Mouse (Mus musculus): ENCODE measurements at regions not wholly inside any gene's neighbourhood (a gene's known extent, or its start where the extent isn't known, plus 50 kb on each side); places are given as distances from the start of the nearest gene placed in this dataset.
"Not testable (repeated sequence)": the region's sequence is repeated elsewhere in the genome, so short reads cannot be mapped to it uniquely, and the experiment has no call there.

DNA sequence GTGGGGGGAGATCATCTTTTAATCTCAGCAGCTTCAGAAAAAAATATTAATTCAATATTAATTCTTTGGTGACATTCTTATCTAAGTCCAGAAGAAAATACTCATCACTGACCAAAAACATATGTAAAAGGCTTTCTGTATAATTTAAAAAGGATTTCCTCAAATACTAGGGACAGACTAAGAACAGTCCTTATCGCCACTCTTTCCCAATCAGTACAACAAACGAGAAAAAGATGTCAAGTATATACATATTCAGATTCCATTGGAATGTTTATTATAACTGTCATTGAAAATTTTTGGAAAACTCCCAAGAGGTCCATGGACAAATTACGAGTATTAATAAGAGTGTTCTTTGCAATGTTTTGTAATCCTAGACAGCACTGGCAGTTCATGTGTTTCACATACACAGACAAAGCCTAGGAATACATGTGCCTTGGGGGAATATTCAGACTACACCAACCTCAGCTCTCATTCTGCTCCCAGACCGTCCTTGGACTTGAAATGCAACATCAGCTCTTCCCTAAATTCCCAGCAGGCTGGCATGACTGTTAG, 270.4 kb upstream of the Dcbld2 start:
- no peak for DNase-seq (ENCODE audit: low read depth, low spot score)

DNA sequence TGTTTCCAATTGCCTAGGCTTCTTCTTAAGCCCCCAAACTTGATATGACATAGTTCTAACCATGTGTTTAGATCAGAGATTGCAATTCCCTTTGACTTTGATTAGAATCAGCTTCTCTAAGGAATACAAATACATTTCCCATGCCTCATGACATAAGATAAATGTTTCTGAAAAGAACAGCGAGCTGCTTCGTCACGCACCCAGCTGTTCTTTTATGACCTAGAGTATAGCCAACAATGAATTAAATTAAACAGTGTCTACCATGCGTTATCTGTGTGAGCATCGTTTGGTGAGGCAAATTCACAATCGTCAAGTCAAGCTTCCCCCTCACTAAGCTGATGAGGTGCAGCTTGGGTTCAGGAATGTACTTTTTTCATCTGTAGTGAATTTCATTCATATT, 261.8 kb upstream of the Dcbld2 start:
- DNase-seq (ENCODE audit: low read depth, low spot score) = no peak

DNA sequence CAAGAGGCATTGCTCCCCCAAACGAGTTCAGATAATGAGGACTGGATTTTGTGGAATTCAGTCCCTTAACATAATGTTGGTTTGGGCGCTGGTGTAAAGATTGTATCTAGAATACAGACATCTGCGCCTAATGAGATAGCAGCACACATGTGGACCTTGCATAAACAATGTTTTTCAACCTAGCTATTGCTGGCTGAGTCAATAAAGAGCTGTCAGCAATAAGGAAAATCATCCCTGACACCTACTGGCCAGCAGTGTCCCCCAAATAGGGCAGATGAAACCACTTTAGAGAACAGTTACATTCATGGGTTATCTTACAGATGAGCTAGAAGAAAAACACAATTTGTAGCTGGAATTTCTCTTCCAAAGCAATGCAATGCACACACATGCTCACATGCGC, 252.7 kb upstream of the Dcbld2 start:
- DNase-seq (ENCODE audit: low read depth, low spot score) = peak; percentile 27

DNA sequence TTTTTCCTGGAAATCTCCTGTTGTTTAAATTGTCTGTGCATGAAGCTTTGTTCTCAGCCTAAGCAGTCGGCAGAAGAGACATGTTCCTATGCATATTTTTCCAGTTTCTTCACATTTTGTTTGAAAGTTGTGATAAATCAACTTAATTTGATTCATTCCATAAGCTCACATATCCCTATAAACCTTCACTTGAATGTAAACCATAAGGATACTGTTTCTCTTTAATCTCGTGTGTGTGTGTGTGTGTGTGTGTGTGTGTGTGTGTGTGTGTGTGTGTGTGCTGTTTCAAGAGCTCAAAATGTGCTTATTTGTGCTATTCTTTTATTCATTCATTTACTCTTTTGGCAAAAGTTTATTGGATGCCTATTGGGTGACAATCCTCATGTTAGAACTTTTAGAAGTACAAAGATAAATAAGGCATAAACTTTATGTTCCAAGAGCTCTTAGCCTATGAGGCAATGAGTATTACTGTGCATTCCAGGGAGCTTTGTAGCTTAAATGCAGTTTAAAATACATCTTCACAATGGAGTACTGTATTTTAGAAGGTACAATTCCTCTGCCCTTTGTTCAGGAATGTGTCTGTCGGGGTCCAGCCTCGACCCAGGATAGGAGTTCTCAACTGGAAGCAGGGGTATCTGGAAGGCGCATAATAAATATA, 229.4 kb upstream of the Dcbld2 start:
- DNase-seq (ENCODE audit: low read depth, low spot score) = no peak

DNA sequence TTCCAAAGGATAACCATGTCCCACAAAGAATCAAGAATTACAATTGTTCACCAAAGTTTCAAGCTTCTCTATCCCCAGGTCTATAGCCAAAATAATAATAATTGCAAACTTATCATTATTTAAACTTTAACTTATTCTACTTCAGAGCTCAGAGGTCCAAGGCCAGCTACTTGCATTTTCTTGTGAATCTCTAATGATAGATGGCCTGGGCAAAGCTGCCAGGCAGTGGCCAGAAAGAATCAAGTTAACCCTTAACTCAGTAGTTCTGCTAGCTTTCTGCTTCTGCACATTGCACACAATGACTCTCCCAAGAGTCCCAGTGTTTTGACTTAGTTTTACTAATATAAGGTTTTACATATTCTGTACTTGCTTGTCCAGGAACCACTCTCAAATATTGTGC, 228.3 kb upstream of the Dcbld2 start:
- not testable (repeated sequence) for DNase-seq (ENCODE audit: low read depth, low spot score)

DNA sequence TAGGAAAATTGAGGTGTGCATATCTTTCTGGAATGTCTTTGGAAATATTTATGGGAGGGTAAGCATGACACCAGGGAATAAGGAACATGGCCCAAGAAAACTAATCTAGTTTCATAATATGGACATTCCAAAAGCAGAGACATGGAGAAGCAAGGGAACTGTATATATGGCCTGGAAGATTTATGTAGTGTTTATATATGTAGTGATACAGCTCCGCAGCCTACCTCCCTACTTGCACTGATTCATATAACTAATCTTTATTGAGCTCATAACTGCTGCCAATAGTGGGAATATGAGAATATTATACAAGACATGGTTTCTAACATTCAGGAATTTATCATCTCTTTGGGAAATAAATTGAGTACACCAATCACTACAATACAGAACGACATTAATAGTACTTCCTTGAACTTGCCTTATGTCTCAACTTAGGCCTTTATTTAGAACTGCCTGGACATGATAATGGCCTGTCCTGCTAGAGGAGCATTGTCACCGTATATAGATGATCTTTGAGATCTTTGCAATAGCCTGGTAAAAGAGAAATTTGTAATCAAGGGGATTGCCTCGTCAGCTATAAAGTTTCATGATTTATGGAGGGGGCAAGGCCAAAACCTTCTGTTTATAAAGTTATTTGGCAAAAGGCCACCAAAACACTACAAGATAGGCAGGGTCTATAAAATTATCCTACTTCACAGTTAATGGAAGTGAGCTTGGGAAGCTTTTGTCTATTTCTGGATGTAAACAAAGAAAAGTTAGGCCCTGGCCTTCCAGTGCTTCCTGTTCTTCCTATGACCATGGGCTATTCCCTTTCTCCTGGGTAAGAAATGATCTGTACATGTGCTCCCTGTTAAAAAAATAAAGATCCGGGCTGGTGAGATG, 213.4 kb upstream of the Dcbld2 start:
- no peak for DNase-seq (ENCODE audit: low read depth, low spot score)

DNA sequence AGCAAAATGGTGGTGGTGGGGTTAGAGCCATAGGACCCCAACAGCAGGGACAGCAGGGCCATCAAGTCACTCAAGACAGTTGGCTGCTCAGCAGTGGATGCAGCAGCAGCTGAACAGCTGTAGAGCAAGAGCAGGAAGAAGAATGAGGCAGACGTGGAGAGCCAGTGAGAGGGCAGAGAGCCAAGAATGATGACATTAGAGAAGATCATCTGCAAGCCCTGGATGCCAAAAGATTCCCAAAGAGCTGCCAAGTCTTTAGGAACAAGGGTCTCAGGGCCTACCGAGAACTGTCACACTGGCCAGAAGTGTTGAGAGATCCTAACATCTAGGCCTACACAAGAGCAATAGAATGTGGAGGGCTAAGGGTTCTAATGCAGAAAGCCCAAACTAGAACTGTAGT, 196.4 kb upstream of the Dcbld2 start:
- no peak for DNase-seq (ENCODE audit: low read depth, low spot score)

DNA sequence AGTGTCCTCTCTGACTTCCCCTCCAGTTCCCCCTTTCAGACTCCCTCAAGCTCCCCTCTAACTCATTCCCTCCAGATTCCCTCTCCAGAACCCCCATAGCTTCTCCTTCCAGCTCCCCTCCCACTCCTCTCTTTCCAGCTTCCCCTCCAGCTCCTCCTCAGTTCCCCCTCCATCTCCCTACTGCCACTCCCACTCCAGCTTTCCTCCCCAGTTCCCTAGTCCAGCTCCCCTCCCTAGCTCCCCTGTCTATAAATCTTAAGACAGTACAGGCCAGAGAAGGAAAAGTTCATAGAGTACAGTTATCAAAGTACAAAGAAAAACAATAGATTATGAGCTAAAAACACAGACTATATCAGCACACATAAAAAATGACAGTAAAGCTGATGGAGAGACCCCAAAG, 173.6 kb upstream of the Dcbld2 start:
- no peak for DNase-seq (ENCODE audit: low read depth, low spot score)

DNA sequence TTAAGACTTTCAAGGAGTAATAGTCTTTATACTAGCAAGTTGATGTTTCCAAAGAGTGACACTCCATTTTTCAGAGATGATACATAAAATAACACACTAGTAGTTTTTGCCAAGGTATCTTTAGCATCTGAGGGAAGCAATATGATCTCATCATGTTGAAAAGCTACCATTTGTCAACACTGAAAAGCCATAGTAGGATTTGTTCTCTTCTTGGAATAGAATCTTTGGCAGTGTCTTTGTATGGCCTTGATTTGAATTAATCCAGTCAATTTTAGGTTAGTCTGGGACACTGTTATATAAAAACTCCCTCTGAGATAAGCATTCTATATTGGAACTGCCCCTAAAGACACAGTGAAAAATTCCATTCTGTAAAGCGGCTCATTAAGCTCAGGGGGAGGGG, 171.4 kb upstream of the Dcbld2 start:
- no peak for DNase-seq (ENCODE audit: low read depth, low spot score)

DNA sequence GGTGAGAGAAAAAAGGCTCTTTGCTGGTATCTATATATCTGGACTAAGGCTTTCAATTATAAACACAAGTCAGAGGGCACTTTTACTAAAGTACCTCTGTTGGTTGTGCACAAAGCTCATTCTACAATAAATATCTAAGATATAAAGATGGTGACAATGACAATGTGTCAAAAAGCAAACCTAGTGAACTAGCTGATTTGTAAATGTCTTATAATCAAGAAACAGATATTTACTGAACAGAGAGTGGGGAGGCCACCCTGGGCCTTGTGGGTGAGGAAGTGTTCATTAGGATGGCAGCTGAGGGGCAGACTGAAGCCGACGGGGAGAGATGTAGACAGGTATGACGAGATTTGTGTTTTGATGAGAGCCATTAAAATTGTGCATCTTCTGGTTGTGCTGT, 132.0 kb upstream of the Dcbld2 start:
- DNase-seq (ENCODE audit: low read depth, low spot score) = no peak

DNA sequence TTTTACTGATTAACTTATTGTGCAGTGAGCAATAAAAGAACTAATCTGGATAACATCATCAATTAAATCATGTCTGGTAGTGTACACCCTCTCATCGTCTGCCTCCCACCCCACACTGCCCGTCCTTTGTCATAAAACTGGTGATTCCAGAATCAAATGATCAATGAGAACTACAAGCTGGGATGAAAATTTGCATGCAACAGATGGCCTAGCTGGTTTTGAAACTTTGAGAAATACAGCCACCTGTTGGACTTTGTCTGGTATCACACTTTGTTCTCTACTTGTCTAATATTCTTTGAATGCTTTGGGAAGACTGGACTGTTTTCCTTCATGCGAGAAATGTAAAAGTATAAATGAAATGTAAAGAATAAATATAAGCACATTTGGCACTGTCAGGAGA, 126.8 kb upstream of the Dcbld2 start:
- peak; percentile 64 for DNase-seq (ENCODE audit: low read depth, low spot score)

DNA sequence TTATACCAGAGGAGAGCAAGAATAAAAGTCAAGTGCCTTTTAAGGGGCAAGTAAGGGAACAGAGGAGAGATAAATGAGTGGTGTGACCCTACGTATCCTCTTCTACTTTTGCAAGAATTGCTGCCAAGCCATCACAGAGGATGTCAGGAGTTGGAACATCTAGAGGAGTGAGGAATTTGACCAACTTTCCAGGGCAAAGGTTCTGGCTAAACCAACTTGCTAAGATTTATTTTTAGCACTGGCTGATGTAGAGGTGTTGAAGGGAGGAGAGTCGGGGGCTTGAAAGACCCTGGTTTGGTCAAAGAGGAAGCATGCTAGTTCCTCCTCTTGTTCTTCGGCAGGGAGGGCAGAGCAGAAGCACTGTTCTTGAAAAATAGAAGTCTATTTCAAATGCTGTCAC, 113.8 kb upstream of the Dcbld2 start:
- DNase-seq (ENCODE audit: low read depth, low spot score) = no peak

DNA sequence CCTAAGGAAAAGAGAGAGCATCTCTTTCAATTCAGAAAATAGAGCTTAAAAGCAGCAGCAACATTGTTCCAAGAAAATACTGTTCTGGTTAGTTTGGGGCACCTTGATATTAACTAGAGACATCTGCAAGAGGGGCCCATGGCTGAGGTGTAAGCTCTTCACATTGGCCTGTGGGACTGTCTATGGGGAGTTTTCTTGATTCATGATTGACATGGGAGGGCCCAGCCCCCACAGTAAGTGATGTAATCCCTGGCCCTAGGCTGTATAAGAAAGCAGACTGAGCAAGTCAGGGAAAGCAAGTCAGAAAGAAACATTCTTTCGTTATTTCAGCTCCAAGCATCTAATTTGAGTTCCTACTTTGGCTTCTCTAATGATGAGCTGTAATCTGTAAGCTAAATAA, 113.1 kb upstream of the Dcbld2 start:
- no peak for DNase-seq (ENCODE audit: low read depth, low spot score)

DNA sequence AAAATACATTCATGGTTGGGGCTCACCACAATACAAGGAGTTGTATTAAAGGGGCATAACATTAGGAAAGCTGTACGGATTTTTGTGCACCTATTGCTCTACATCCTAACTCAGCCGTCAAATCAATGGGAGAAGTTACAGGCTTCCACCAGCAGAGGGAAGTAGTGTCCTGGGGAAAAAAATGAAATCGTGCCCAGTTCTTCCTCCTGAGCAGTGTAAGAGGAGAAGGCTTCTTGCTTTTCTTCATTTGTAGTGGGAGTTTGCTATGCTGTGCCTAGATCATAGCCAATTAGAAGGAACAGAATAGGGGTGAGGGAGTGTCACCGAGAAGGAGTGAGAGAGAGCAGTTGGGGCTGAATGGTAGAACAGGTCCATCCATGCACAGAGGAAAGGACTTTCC, 108.7 kb upstream of the Dcbld2 start:
- peak; percentile 90 for DNase-seq (ENCODE audit: low read depth, low spot score)

DNA sequence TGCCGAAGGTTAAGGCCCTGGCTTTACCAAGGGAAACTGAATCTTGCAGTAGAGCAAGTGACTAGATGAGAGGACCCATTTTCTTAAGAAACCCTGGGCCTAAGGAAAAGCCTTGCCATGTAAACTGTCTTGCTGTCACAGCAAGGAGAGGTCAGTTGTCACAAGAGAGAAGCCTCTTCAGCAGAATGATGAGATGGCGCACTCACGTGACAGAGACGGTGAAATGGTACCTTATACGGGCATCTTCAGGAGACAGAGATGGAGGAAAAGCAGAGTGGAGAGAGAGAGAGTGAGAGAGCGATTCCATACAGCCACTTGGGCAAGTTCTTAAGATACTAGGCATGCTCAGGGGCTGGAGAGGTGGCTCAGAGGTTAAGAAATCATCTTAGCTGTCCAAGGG, 108.1 kb upstream of the Dcbld2 start:
- DNase-seq (ENCODE audit: low read depth, low spot score) = no peak

DNA sequence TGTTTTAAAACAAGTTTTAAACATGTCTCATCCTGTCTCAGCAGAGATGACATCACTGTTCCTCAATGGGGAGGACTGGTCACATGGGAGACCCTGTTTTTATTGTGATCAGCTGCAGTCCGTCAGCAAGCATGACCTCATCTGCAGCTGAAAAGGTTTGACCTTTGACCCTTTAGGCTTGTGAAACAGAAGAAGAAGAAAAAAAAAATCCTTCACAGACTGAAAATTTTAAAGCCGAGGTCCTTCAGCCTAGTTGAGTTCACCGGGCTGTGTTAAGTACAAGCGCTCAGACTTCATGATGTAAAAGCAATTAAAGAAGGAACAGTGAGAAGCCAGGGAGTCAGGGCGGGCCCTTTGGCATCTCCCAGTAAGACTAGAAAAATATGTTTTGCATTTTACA, 104.7 kb upstream of the Dcbld2 start:
- DNase-seq (ENCODE audit: low read depth, low spot score) = no peak

DNA sequence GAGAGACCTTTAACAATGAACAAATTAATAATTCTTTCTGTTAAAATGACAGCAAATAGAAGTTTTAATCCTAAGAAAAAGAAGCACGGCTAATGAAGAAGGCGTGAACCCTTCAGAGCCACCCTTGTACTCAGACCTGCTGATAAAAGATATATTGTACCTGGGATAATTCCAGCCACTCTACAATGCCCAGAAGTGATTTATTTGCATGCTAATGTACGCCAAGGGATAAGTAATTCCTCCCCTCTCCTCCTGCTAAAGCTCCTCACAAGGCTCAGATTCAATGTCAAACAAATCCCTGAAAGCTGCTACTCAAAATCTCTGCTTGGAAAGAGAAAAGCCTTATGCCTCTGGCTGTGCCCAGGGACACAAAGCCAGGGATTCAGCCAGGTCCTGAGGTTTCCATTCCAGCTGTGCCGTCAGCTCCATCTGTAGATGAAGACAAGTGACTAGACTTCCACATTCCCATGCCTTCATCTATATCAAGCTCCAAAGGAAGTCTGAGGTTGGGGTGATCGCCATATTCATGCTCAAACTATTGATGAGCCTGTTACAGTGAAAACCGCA, 91.3 kb upstream of the Dcbld2 start:
- DNase-seq (ENCODE audit: low read depth, low spot score) = no peak

DNA sequence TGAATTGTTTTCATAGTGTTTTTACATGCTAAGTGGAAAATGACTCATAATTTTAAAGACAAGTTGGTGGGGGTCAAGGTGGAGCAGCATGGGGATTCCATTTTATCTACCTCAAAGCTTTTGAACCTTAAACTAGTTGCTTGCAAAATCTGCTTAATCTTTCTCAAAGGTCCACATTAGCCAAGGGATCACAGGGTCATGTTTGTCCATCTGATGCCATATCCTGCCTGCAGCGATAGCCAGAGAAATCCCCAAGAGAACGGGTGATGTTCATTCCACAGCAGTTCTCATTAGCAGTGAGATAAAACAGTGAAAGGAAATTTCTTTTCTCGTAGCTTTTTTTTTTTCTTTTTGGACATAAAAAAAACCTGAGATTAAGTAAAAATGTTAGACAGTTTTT, 77.2 kb upstream of the Dcbld2 start:
- no peak for DNase-seq (ENCODE audit: low read depth, low spot score)

DNA sequence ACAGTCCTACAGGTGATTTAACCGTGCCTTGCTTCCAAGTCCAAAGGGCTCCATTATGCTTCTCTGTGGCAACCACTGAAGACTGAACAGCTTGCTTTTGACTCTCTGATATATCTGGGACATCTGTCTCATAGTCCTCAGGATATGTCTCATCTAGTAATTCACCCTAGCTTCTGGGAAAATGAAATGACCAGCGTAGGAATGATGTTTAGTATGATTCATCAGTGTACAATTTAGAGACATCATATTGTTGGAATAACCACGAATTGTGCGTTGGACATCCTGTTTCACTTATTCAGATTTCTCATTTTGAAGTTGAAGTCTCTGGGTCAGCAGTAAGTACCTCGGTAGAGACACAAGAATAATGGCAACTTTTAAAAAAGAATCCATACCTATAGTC, 64.3 kb upstream of the Dcbld2 start:
- DNase-seq (ENCODE audit: low read depth, low spot score) = peak; percentile 81

DNA sequence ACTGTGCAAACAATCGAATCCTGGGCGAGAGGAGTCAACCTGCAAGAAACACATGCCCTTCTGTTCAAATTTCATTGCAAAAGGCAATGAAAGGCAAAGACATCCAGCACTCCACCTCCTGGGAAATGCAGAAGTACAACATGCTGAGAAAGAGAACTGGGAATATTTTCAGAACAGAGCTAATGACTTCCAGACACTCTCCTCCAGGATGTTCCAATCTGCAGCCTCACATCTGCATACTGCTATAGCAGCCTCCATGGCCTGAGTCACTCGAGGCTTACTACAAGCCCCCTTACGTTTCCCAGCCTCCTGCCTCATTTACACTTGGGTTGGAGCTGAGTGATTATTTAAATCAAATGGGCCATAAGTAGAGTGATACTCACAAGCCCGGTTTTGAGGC, 58.9 kb upstream of the Dcbld2 start:
- peak; percentile 84 for DNase-seq (ENCODE audit: low read depth, low spot score)

DNA sequence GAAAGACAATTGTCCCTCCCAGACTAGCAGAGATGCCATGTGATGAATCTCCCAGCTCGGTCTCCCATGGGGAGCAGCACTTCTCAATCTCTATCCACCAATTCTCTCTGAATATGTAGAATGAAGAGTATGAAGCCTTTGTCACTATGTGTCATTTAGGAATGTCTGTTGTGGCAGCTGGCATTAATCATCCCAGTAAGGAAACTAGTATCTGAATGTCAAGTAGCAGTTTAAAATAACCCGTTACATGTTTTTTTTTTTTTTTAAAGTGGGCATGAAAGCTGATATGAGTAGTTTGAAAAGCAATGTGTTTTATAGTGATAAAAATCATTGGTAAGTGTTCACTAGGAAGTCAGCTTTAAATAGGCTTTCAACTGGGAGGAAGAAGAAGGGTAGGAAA, 58.4 kb upstream of the Dcbld2 start:
- peak; percentile 71 for DNase-seq (ENCODE audit: low read depth, low spot score)

DNA sequence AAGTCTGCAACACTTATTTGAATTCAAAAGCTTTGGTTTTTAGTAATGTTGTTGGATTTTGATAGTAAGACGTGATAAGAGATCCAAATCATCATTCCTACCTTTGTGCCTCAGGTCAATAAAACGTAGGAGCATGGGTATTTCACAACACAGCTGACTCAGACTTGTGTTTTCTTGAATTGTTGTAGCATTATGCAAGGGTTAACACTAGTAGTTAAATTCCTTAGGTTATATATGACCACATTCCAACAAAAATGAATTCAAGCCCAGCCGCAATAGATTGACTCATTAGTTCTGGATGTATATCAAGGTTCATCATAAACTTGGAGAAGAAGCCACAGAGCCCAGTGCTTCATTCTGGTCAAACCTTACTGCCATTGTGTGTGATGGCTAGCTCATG, 56.1 kb upstream of the Dcbld2 start:
- DNase-seq (ENCODE audit: low read depth, low spot score) = peak; percentile 91

DNA sequence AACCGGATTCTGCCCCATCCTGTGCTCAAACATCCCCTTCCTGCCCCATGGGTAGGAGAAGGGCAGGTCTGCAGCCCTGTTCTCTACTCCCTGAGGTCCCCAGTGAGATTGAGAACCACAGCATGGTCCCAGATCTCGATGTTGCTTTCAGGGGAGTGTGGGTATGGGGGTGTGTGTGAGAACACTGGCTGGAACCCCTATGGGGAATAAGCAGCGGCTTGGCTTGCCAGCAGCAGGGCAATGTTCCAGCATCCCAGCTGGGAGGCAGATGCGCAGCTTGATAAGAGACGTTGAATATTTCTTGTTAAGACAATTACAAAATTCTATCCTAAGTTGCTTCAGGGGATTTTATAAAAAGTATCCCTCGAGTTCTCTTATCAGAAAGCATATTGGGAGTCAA, 53.7 kb upstream of the Dcbld2 start:
- no peak for DNase-seq (ENCODE audit: low read depth, low spot score)
